Mouse (Mus musculus) T-cell, adult 2 months (primary cell): Measurements from ENCODE around the gene Mcpt1.
"Not testable (repeated sequence)": the region's sequence is repeated elsewhere in the genome, so short reads cannot be mapped to it uniquely, and the experiment has no call there.

ENCODE experiments used
- DNase-seq: peaks from one replicate; pipeline ENCODE4 v3.0.0; 2022; ENCODE audit warnings: low spot score

The Mcpt1 gene

GRCm38 (mm10) chr14:56017671-56018070 is at the start of gene Mcpt1:
Mcpt1 (plus strand) TSS chr14:56017971.
- not testable (repeated sequence) for DNase-seq

DNA sequence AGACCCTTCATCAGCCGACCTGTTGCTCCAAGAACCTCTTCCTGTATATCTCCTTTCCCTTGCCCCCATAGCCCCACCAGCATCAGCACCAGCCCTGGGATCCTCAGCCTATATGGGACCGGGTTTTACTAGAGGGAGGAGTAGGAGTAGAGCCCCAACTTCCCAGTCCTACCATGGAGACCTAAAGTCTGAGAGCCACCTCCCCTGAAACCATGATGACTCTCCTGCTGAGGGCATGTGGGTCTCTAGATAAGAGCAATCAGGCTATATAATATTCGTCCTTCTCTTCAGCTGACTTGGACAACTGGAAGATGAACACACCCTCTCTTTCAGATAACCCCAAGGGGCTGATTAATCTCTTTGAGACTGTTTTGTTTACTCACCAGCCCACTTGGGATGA is 30.3 kb upstream of the Mcpt1 start:
- DNase-seq = not testable (repeated sequence)

DNA sequence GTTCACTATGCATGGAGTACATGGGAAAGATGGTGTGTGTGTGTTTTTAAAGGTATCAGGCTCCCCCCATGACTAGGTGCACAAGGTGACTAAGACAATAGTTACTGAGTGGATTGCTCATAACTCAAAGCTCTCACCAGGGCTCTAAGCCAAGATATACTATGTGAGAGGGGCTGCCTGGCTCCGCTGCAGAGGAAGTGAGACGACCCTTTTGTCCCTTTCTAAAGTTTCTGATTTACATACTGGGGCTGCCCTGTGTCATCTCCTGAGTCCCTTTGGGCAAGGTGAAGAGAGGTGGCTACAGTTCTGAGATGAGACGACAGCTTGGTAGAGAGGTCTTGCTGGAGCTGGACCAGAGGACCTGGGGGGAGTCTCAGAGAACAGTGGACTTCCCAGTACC is 4.6 kb upstream of the Mcpt1 start:
- no peak for DNase-seq

DNA sequence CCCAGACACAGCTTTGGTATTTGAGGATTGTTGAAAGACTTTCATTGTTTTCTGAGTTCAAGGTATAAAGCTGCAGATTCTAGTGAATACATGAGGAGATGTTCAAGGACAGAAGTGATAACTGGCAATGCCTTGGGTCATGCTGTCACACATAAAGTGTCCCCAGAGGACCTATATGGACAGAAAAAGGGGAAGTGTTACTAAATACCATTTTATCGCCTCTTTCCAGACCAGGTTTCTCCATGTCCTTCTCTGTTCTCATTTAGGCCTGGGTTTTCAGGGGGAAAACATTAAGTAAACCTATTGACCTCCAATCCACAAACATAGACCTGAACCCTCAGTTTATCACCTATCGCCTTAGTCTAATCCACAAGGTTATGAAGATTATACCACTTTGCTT is 3.8 kb upstream of the Mcpt1 start:
- DNase-seq = no peak

GRCm38 (mm10) chr14:56019446-56019845 is 1.7 kb downstream of the Mcpt1 start:
- no peak for DNase-seq

DNA sequence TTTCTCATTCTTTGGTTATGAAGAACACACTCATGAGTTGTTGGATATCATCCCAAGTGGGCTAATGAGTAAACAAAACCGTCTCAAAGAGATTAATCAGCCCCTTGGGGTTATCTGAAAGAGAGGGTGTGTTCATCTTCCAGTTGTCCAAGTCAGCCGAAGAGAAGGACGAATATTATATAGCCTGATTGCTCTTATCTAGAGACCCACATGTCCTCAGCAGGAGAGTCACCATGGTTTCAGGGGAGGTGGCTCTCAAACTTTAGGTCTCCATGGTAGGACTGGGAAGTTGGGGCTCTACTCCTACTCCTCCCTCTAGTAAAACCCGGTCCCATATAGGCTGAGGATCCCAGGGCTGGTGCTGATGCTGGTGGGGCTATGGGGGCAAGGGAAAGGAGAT is 3.5 kb downstream of the Mcpt1 start:
- not testable (repeated sequence) for DNase-seq

- not testable (repeated sequence) for DNase-seq
Observed at GRCm38 (mm10) chr14:56030395-56030794, 12.6 kb downstream of the Mcpt1 start, which contains the start of gene Mcpt9. Mcpt9 (minus strand) TSS chr14:56030495.

GRCm38 (mm10) chr14:56034433-56034832 is 16.7 kb downstream of the Mcpt1 start:
- DNase-seq = no peak

- not testable (repeated sequence) for DNase-seq
Observed at GRCm38 (mm10) chr14:56041792-56042191, 24.0 kb downstream of the Mcpt1 start, which contains the start of gene Mcpt2. Mcpt2 (plus strand) TSS chr14:56042041.

GRCm38 (mm10) chr14:56055408-56055807 is 37.6 kb downstream of the Mcpt1 start:
- no peak for DNase-seq

DNA sequence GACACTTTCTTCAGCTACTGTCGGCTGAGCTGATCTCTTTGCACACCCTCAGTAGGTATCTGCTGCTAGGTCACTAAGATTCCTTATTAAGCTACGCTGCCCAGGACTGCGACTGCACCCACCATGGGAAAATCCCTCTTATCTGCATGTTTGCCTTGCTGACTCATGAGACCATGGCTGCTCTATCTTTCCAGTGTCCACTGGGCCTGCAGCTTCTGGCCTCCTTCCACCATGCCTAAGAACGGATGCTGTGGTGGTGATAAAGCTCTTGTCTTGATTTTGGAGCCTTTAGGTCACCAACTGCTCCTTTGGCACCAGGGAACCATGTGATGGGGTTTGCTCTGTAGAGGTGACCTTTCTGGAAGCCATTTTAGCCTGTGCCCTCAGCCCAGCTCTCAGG is 40.0 kb downstream of the Mcpt1 start:
- no peak for DNase-seq

GRCm38 (mm10) chr14:56062213-56062612 is 44.4 kb downstream of the Mcpt1 start, which contains the start of gene Mcpt4:
Mcpt4 (minus strand) TSS chr14:56062313.
- DNase-seq = not testable (repeated sequence)
